Mouse (Mus musculus): Measurements from ENCODE around the gene Crtap.

GRCm38 (mm10) chr9:114390749-114391075 lies 237 bp upstream of the Crtap start:
- TF ChIP-seq POLR2A (IDR thresholded peaks at IDR 0.05; ENCODE audit: borderline replicate concordance, insufficient read depth, low read length) (no peak), CTCF (IDR thresholded peaks at IDR 0.05; ENCODE audit: borderline replicate concordance, insufficient read depth, low read depth, low read length) (no peak)

All from cerebellum, adult 2 months (tissue).